Mouse (Mus musculus): ENCODE results near the gene Gp1bb. TPM values are rescaled to one million over a fixed set of nuclear protein-coding genes. Genes with fewer than 3 reads are reported as not detected.
A peak's percentile ranks its signal among the peaks of the same experiment; 100 is the strongest.

The Gp1bb gene
- polyA plus RNA-seq, 1 experiment from 2014 or later = 1.6 TPM

- Histone ChIP-seq H3K9me3 (ENCODE audit: control insufficient read depth) (no peaks in the 10 kb centered on the region), H3K4me1 (replicated peaks; ENCODE audit: control insufficient read depth, insufficient read depth, low read length) (no peaks in the 10 kb centered on the region; the same call in 1 of the 2 replicates), H3K27ac (ENCODE audit: low read depth, low read length) (no peak overlapping the region), H3K36me3 (ENCODE audit: control insufficient read depth, insufficient read depth) (peaks cover 38% of the 10 kb centered on the region), H3K4me2 (replicated peaks; ENCODE audit: low read depth) (peak overlapping the region; percentile 74), H3K27me3 (replicated peaks; ENCODE audit: control insufficient read depth, insufficient read depth, low read length) (peaks cover 44% of the 10 kb centered on the region), H3K9ac (ENCODE audit: low read depth, low read length) (no peak overlapping the region), H3K4me3 (ENCODE audit: low read depth, low read length) (peak overlapping the region; percentile 37)
- no peak for ATAC-seq
- TF ChIP-seq CTCF (IDR thresholded peaks at IDR 0.05; ENCODE audit: low read depth) = no peak
- 27% methylated on average over 38 of the region's 38 CpGs for WGBS
Observed at GRCm38 (mm10) chr16:18621362-18622001, 721 bp downstream of the Gp1bb start.

GRCm38 (mm10) chr16:18620601-18621361 is 1.4 kb downstream of the Gp1bb start:
- Histone ChIP-seq H3K27me3 (replicated peaks; ENCODE audit: control insufficient read depth, insufficient read depth, low read length) (peaks cover 44% of the 10 kb centered on the region), H3K4me2 (replicated peaks; ENCODE audit: low read depth) (peak overlapping the region; percentile 74), H3K9ac (ENCODE audit: low read depth, low read length) (no peak overlapping the region), H3K4me1 (replicated peaks; ENCODE audit: control insufficient read depth, insufficient read depth, low read length) (no peaks in the 10 kb centered on the region; the same call in 1 of the 2 replicates), H3K36me3 (ENCODE audit: control insufficient read depth, insufficient read depth) (peaks cover 38% of the 10 kb centered on the region), H3K9me3 (ENCODE audit: control insufficient read depth) (no peaks in the 10 kb centered on the region), H3K4me3 (ENCODE audit: low read depth, low read length) (peak overlapping the region; percentile 37), H3K27ac (ENCODE audit: low read depth, low read length) (no peak overlapping the region)
- no peak for TF ChIP-seq CTCF (IDR thresholded peaks at IDR 0.05; ENCODE audit: low read depth)
- WGBS = 7% methylated on average over 72 of the region's 74 CpGs
- ATAC-seq = 0 out of 2 replicates have a peak, but pooled peaks have one; percentile 1

- Histone ChIP-seq H3K4me2 (replicated peaks; ENCODE audit: low read depth) (no peak overlapping the region), H3K9me3 (ENCODE audit: control insufficient read depth) (no peaks in the 10 kb centered on the region), H3K36me3 (ENCODE audit: control insufficient read depth, insufficient read depth) (peaks cover 37% of the 10 kb centered on the region), H3K27me3 (replicated peaks; ENCODE audit: control insufficient read depth, insufficient read depth, low read length) (peaks cover 44% of the 10 kb centered on the region), H3K9ac (ENCODE audit: low read depth, low read length) (no peak overlapping the region), H3K4me1 (replicated peaks; ENCODE audit: control insufficient read depth, insufficient read depth, low read length) (no peaks in the 10 kb centered on the region; the same call in 1 of the 2 replicates), H3K27ac (ENCODE audit: low read depth, low read length) (no peak overlapping the region), H3K4me3 (ENCODE audit: low read depth, low read length) (no peak overlapping the region)
- no peak for ATAC-seq
- WGBS = 72% methylated on average over 6 of the region's 6 CpGs
- TF ChIP-seq CTCF (IDR thresholded peaks at IDR 0.05; ENCODE audit: low read depth) = no peak
Observed at GRCm38 (mm10) chr16:18620201-18620600, 2.0 kb downstream of the Gp1bb start.

- Histone ChIP-seq H3K27ac (ENCODE audit: low read depth, low read length) (no peak overlapping the region), H3K9ac (ENCODE audit: low read depth, low read length) (no peak overlapping the region), H3K27me3 (replicated peaks; ENCODE audit: control insufficient read depth, insufficient read depth, low read length) (peaks cover 39% of the 10 kb centered on the region), H3K36me3 (ENCODE audit: control insufficient read depth, insufficient read depth) (peaks cover 27% of the 10 kb centered on the region), H3K4me2 (replicated peaks; ENCODE audit: low read depth) (no peak overlapping the region), H3K9me3 (ENCODE audit: control insufficient read depth) (no peaks in the 10 kb centered on the region), H3K4me3 (ENCODE audit: low read depth, low read length) (no peak overlapping the region), H3K4me1 (replicated peaks; ENCODE audit: control insufficient read depth, insufficient read depth, low read length) (no peaks in the 10 kb centered on the region; the same call in 1 of the 2 replicates)
- no peak for ATAC-seq
- 84% methylated on average over 4 of the region's 4 CpGs for WGBS
- no peak for TF ChIP-seq CTCF (IDR thresholded peaks at IDR 0.05; ENCODE audit: low read depth)
Observed at GRCm38 (mm10) chr16:18619110-18619509, 3.1 kb downstream of the Gp1bb start.

GRCm38 (mm10) chr16:18618297-18618696 is 3.9 kb downstream of the Gp1bb start:
- no peak for ATAC-seq

GRCm38 (mm10) chr16:18617370-18618065 is 4.7 kb downstream of the Gp1bb start:
- no peaks in the 10 kb centered on the region for H3K9me3 ChIP-seq (ENCODE audit: control insufficient read depth)
- peaks cover 12% of the 10 kb centered on the region for H3K36me3 ChIP-seq (ENCODE audit: control insufficient read depth, insufficient read depth)
- peak; percentile 75 for ATAC-seq
- no peak overlapping the region for H3K9ac ChIP-seq (ENCODE audit: low read depth, low read length)
- peak overlapping the region; percentile 54 for H3K4me2 ChIP-seq (replicated peaks; ENCODE audit: low read depth)
- no peak overlapping the region for H3K27ac ChIP-seq (ENCODE audit: low read depth, low read length)
- TF ChIP-seq CTCF (IDR thresholded peaks at IDR 0.05; ENCODE audit: low read depth) = peak; percentile 97
- peaks cover 35% of the 10 kb centered on the region for H3K27me3 ChIP-seq (replicated peaks; ENCODE audit: control insufficient read depth, insufficient read depth, low read length)
- H3K4me3 ChIP-seq (ENCODE audit: low read depth, low read length) = 0 out of 2 replicates have a peak overlapping the region, but pooled peaks have one; percentile 11
- H3K4me1 ChIP-seq (replicated peaks; ENCODE audit: control insufficient read depth, insufficient read depth, low read length) = no peaks in the 10 kb centered on the region; the same call in 1 of the 2 replicates
- WGBS = 2% methylated on average over 27 of the region's 27 CpGs

More at GRCm38 (mm10) chr16:18618297-18618696, 3.9 kb downstream of the Gp1bb start:
- 68% methylated on average over 2 of the region's 2 CpGs for WGBS
- H3K27me3 ChIP-seq (replicated peaks; ENCODE audit: control insufficient read depth, insufficient read depth, low read length) = peaks cover 39% of the 10 kb centered on the region
- peaks cover 19% of the 10 kb centered on the region for H3K36me3 ChIP-seq (ENCODE audit: control insufficient read depth, insufficient read depth)
- no peaks in the 10 kb centered on the region; the same call in 1 of the 2 replicates for H3K4me1 ChIP-seq (replicated peaks; ENCODE audit: control insufficient read depth, insufficient read depth, low read length)
- H3K9ac ChIP-seq (ENCODE audit: low read depth, low read length) = no peak overlapping the region
- no peak overlapping the region for H3K27ac ChIP-seq (ENCODE audit: low read depth, low read length)
- H3K9me3 ChIP-seq (ENCODE audit: control insufficient read depth) = no peaks in the 10 kb centered on the region
- TF ChIP-seq CTCF (IDR thresholded peaks at IDR 0.05; ENCODE audit: low read depth) = no peak
- no peak overlapping the region for H3K4me3 ChIP-seq (ENCODE audit: low read depth, low read length)
- H3K4me2 ChIP-seq (replicated peaks; ENCODE audit: low read depth) = no peak overlapping the region
